ENCODE assay signal across 21 mouse cellular contexts in genomic region chr2:10094327-10095100, GRCm38 (mm10). TPM values are rescaled to one million over a fixed set of nuclear protein-coding genes. Genes with fewer than 3 reads are reported as not detected.
DNase-seq lines count a peak whose midpoint lies in the region; ATAC-seq and TF ChIP-seq lines count a peak whose summit lies in the region.
"Had no signal": no experiment of that assay in that cellular context is flagged by ENCODE, and none has a peak within 500 bp of the region (broad histone marks: within the 10 kb centered on the region; RNA-seq: fewer than 3 reads in every experiment).

No protein-coding gene starts in this region.

- POLR2A ChIA-PET in Patski (lab: Charles Lee) = interaction anchor here (0.7 kb wide), 1 partner anchor 200 kb away, joined by 4 read pairs; no protein-coding TSS in a partner anchor

- H3K4me3 ChIP-seq in kidney, adult 2 months (ENCODE audit: insufficient read depth, low read depth, low read length) = no peak overlapping the region
- no peak overlapping the region for H3K4me3 ChIP-seq in liver, embryonic 12.5 days
- no peak overlapping the region for H3K4me3 ChIP-seq in stomach, embryonic 14.5 days (ENCODE audit: low read depth, low read length)
- H3K4me3 ChIP-seq: forebrain, embryonic 15.5 days; midbrain, embryonic 12.5 days; neural tube, embryonic 13.5 days had no signal

- 64% methylated on average over 14 of the region's 14 CpGs for whole genome bisulfite sequencing in kidney, adult 2 months
- WGBS in liver, embryonic 12.5 days (ENCODE audit: insufficient replicate concordance) = 83% methylated on average over 14 of the region's 14 CpGs
- WGBS in stomach, embryonic 14.5 days = 65% methylated on average over 14 of the region's 14 CpGs

- H3K4me2 ChIP-seq in liver, embryonic 12.5 days = no peak overlapping the region
- 0 out of 2 replicates have a peak overlapping the region, but pooled peaks have one; percentile 0 for H3K4me2 ChIP-seq in stomach, embryonic 14.5 days (replicated peaks; ENCODE audit: low read depth, low read length)
- H3K4me2 ChIP-seq: forebrain, embryonic 15.5 days; lung, embryonic 14.5 days; midbrain, embryonic 12.5 days; neural tube, embryonic 13.5 days had no signal

- peaks cover 7% of the 10 kb centered on the region for H3K36me3 ChIP-seq in kidney, adult 2 months (ENCODE audit: control insufficient read depth, insufficient read depth, low read length)
- H3K36me3 ChIP-seq in liver, embryonic 12.5 days = peaks cover 49% of the 10 kb centered on the region
- peaks cover 29% of the 10 kb centered on the region for H3K36me3 ChIP-seq in stomach, embryonic 14.5 days (ENCODE audit: control insufficient read depth, insufficient read depth, low read length)

- TF ChIP-seq POLR2A in kidney, adult 2 months (IDR thresholded peaks at IDR 0.05; ENCODE audit: low read depth, low read length) = no peak

- CTCF ChIA-PET in Patski (lab: Charles Lee) = interaction anchor here (1.4 kb wide), 1 partner anchor 17 kb away, joined by 4 read pairs; no protein-coding TSS in a partner anchor

- peak; percentile 26 for ATAC-seq in Patski
- ATAC-seq in liver, embryonic 12.5 days = peak; percentile 60
- ATAC-seq in stomach, embryonic 14.5 days (ENCODE audit: insufficient number of reproducible peaks, insufficient read depth, low FRiP score, low read depth) = peak; percentile 85
- ATAC-seq: forebrain, embryonic 15.5 days; inflammation-experienced regulatory T-cells, adult 6 months had no signal

- H3K27me3 ChIP-seq in kidney, adult 2 months (replicated peaks; ENCODE audit: control insufficient read depth, insufficient read depth, low read length) = no peaks in the 10 kb centered on the region
- H3K27me3 ChIP-seq in Patski = no peaks in the 10 kb centered on the region
- H3K27me3 ChIP-seq in liver, embryonic 12.5 days (replicated peaks) = no peaks in the 10 kb centered on the region
- no peaks in the 10 kb centered on the region for H3K27me3 ChIP-seq in stomach, embryonic 14.5 days (ENCODE audit: control insufficient read depth, insufficient read depth, low read length)
- H3K27me3 ChIP-seq: forebrain, embryonic 15.5 days; neural tube, embryonic 13.5 days had no signal

- no peak overlapping the region for H3K9ac ChIP-seq in liver, embryonic 12.5 days
- no peak overlapping the region for H3K9ac ChIP-seq in stomach, embryonic 14.5 days (replicated peaks; ENCODE audit: low read depth, low read length)
- H3K9ac ChIP-seq: forebrain, embryonic 15.5 days; lung, embryonic 14.5 days; midbrain, embryonic 12.5 days; neural tube, embryonic 13.5 days had no signal

- in situ Hi-C loops in Patski (cut with MboI; ENCODE audit: low pct_unique_long_range_greater_than_20kb) = loop anchor here (5.0 to 25.0 kb wide), 2 partner anchors 1422 to 1668 kb away; no protein-coding TSS in a partner anchor

- H3K27ac ChIP-seq in kidney, adult 2 months (ENCODE audit: insufficient read depth, low read depth, low read length) = no peak overlapping the region
- H3K27ac ChIP-seq in liver, embryonic 12.5 days = peak overlapping the region; percentile 57
- H3K27ac ChIP-seq in stomach, embryonic 14.5 days (ENCODE audit: low read length) = peak overlapping the region; percentile 73; the same call in 1 of the 2 replicates
- H3K27ac ChIP-seq: forebrain, embryonic 15.5 days; midbrain, embryonic 12.5 days; neural tube, embryonic 13.5 days had no signal

- H3K9me3 ChIP-seq in liver, embryonic 12.5 days (replicated peaks) = no peaks in the 10 kb centered on the region
- H3K9me3 ChIP-seq in stomach, embryonic 14.5 days (ENCODE audit: control insufficient read depth, low read depth, low read length) = no peaks in the 10 kb centered on the region
- H3K9me3 ChIP-seq: forebrain, embryonic 15.5 days; G1E; midbrain, embryonic 12.5 days; neural tube, embryonic 13.5 days had no signal

- DNase-seq in kidney, adult 2 months = peak; percentile 64
- DNase-seq in kidney, postnatal 14 days = no peak
- DNase-seq in Patski (ENCODE audit: low read depth, low spot score) = no peak
- DNase-seq in ovary, postnatal 36 days (ENCODE audit: low spot score) = no peak
- DNase-seq in spleen, postnatal 10 days (ENCODE audit: low spot score in 2 of 2) = no peak
- no peak for DNase-seq in spleen, adult 12 weeks (ENCODE audit: low spot score)
- DNase-seq: cerebellum, adult 18-20 months; cerebellum, postnatal 25 days; embryo, embryonic 11 days; gastrocnemius, postnatal 25 days; kidney, postnatal 4 days; layer of hippocampus, adult 9-11 months; lung, embryonic 14.5 days; thymus, postnatal 14 days had no signal

- TF ChIP-seq CTCF in kidney, adult 2 months (conservative IDR thresholded peaks at IDR 0.05; ENCODE audit: insufficient read depth, insufficient read length, low read depth, low read length) = no peak
- TF ChIP-seq CTCF in Patski (IDR thresholded peaks at IDR 0.05) = no peak

- 0 out of 2 replicates have a peak, but pooled peaks cover 3% of the 10 kb centered on the region for H3K4me1 ChIP-seq in kidney, adult 2 months (ENCODE audit: control insufficient read depth, insufficient read depth, low read length)
- no peaks in the 10 kb centered on the region for H3K4me1 ChIP-seq in liver, embryonic 12.5 days
- H3K4me1 ChIP-seq in stomach, embryonic 14.5 days (ENCODE audit: control insufficient read depth, insufficient read depth, low read length) = no peaks in the 10 kb centered on the region
- H3K4me1 ChIP-seq: forebrain, embryonic 15.5 days; midbrain, embryonic 12.5 days; neural tube, embryonic 13.5 days had no signal

RNA-seq across cellular contexts. Expression of gene Kin, which starts 14.1 kb away (rescaled TPM):
- polyA plus RNA-seq in kidney, adult 2 months (2012; rRNA removed) = 3.2 and 4.6 TPM in 2 replicates
- 24.1 TPM for polyA plus RNA-seq in Patski (2021)
- polyA plus RNA-seq in liver, embryonic 12.5 days (2016; fragmentation: Nextera tagmentation; extraction: Ambion mirVana) = 23.5 and 24.2 TPM in 2 replicates
- polyA plus RNA-seq in stomach, embryonic 14.5 days (2014; fragmentation: Nextera tagmentation; extraction: Ambion mirVana) = 29.1 and 34.0 TPM in 2 replicates

RNA-seq across cellular contexts. Expression of gene Atp5c1, which starts 14.2 kb away (rescaled TPM):
- 786 and 1,002 TPM in 2 replicates for polyA plus RNA-seq in kidney, adult 2 months (2012; rRNA removed)
- polyA plus RNA-seq in Patski (2021) = 617 TPM
- polyA plus RNA-seq in liver, embryonic 12.5 days (2016; fragmentation: Nextera tagmentation; extraction: Ambion mirVana) = 409 and 425 TPM in 2 replicates
- polyA plus RNA-seq in stomach, embryonic 14.5 days (2014; fragmentation: Nextera tagmentation; extraction: Ambion mirVana) = 614 and 637 TPM in 2 replicates

RNA-seq across cellular contexts. Expression of gene Itih2, which starts 36.7 kb away (rescaled TPM):
- polyA plus RNA-seq in kidney, adult 2 months (2012; rRNA removed) = 0.78 and 1.0 TPM in 2 replicates
- polyA plus RNA-seq in Patski (2021) = 0.01 TPM
- 230 and 235 TPM in 2 replicates for polyA plus RNA-seq in liver, embryonic 12.5 days (2016; fragmentation: Nextera tagmentation; extraction: Ambion mirVana)
- 7.0 and 7.7 TPM in 2 replicates for polyA plus RNA-seq in stomach, embryonic 14.5 days (2014; fragmentation: Nextera tagmentation; extraction: Ambion mirVana)
- polyA plus RNA-seq: G1E; inflammation-experienced regulatory T-cells, adult 6 months had no signal

RNA-seq across cellular contexts. Expression of gene Taf3, which starts 46.1 kb away (rescaled TPM):
- 5.3 and 6.5 TPM in 2 replicates for polyA plus RNA-seq in kidney, adult 2 months (2012; rRNA removed)
- 8.1 TPM for polyA plus RNA-seq in Patski (2021)
- 10.0 and 10.4 TPM in 2 replicates for polyA plus RNA-seq in liver, embryonic 12.5 days (2016; fragmentation: Nextera tagmentation; extraction: Ambion mirVana)
- 14.3 and 14.6 TPM in 2 replicates for polyA plus RNA-seq in stomach, embryonic 14.5 days (2014; fragmentation: Nextera tagmentation; extraction: Ambion mirVana)

RNA-seq across cellular contexts. Expression of gene Itih5, which starts 58.9 kb away (rescaled TPM):
- polyA plus RNA-seq in kidney, adult 2 months (2012; rRNA removed) = 14.0 and 14.1 TPM in 2 replicates
- polyA plus RNA-seq in Patski (2021) = not detected
- 4.6 and 5.1 TPM in 2 replicates for polyA plus RNA-seq in liver, embryonic 12.5 days (2016; fragmentation: Nextera tagmentation; extraction: Ambion mirVana)
- 14.8 and 15.6 TPM in 2 replicates for polyA plus RNA-seq in stomach, embryonic 14.5 days (2014; fragmentation: Nextera tagmentation; extraction: Ambion mirVana)
- polyA plus RNA-seq: G1E had no signal

Comparison
In these comparisons a context has a peak if more than half of its experiments do, and no peak if none do; other contexts are left out.
1. ATAC-seq: peak in every context shown above with its lines; median percentile 85 in stomach, embryonic 14.5 days; 60 in liver, embryonic 12.5 days; 26 in Patski.
2. RNA of gene Itih2, which starts 36.7 kb away (polyA plus RNA-seq): 230 to 235 TPM in liver, embryonic 12.5 days; 7.0 to 7.7 TPM in stomach, embryonic 14.5 days, 0.78 to 1.0 TPM in kidney, adult 2 months and 0.01 TPM in Patski (single experiment); every median in the first group is over 10 times any median in the second.